Mouse (Mus musculus): ENCODE data around the gene Camk2g. TPM values are rescaled to one million over a fixed set of nuclear protein-coding genes. Genes with fewer than 3 reads are reported as not detected.

The Camk2g gene
- polyA plus RNA-seq, 1 experiment, result 74.2 TPM

DNA sequence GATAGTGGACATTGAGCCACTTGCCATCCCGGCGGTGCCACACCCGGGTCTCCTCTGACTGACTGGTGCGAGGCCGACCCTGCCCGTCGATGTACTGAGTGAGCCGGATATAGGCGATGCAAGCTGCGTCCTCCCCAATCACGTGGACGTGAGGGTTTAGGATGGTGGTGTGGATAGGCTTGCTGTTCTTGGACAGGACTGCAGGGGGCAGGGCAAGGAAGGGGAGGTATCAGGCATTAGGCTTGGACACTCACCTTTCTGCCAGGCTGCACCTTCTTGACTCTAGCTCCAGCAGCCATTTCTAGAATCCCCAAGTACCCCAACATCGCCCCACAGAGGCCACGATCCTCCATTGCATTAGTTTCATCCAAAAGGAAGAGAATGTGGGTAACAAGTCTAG is 56.6 kb downstream of the Camk2g start:
- Histone ChIP-seq H3K4me3 (ENCODE audit: insufficient read depth, poor library complexity, severe bottlenecking) (no peak overlapping the region), H3K27me3 (ENCODE audit: control insufficient read depth, insufficient read depth, insufficient read length) (no peaks in the 10 kb centered on the region), H3K36me3 (ENCODE audit: control insufficient read depth, insufficient read depth) (peaks cover 63% of the 10 kb centered on the region), H3K79me2 (ENCODE audit: control insufficient read depth, insufficient read depth) (peaks cover 14% of the 10 kb centered on the region), H3ac (ENCODE audit: control insufficient read depth, insufficient read length, low read depth) (no peak overlapping the region), H3K79me3 (ENCODE audit: low read depth) (peaks cover 4% of the 10 kb centered on the region)
- TF ChIP-seq MYOD1 (IDR thresholded peaks at IDR 0.05; ENCODE audit: control insufficient read depth, insufficient read length, low read depth) (no peak), MAX (IDR thresholded peaks at IDR 0.05) (no peak), CEBPB (IDR thresholded peaks at IDR 0.05; ENCODE audit: low read depth) (no peak), MYOG (IDR thresholded peaks at IDR 0.05; ENCODE audit: control insufficient read depth, extremely low read depth, insufficient read length) (no peak), CTCF (IDR thresholded peaks at IDR 0.05; ENCODE audit: control insufficient read depth, insufficient read depth, insufficient read length) (peak; percentile 13), USF1 (IDR thresholded peaks at IDR 0.05; ENCODE audit: low read depth) (no peak)

- Histone ChIP-seq H3K36me3 (ENCODE audit: control insufficient read depth, insufficient read depth) (peaks cover 56% of the 10 kb centered on the region), H3K79me2 (ENCODE audit: control insufficient read depth, insufficient read depth) (peaks cover 14% of the 10 kb centered on the region), H3ac (ENCODE audit: control insufficient read depth, insufficient read length, low read depth) (no peak overlapping the region), H3K79me3 (ENCODE audit: low read depth) (peaks cover 4% of the 10 kb centered on the region), H3K27me3 (ENCODE audit: control insufficient read depth, insufficient read depth, insufficient read length) (no peaks in the 10 kb centered on the region), H3K4me3 (ENCODE audit: insufficient read depth, poor library complexity, severe bottlenecking) (no peak overlapping the region)
- no peak for TF ChIP-seq CEBPB (IDR thresholded peaks at IDR 0.05; ENCODE audit: low read depth)
- TF ChIP-seq MYOG (IDR thresholded peaks at IDR 0.05; ENCODE audit: control insufficient read depth, extremely low read depth, insufficient read length), result no peak
- no peak for TF ChIP-seq MYOD1 (IDR thresholded peaks at IDR 0.05; ENCODE audit: control insufficient read depth, insufficient read length, low read depth)
- TF ChIP-seq CTCF (IDR thresholded peaks at IDR 0.05; ENCODE audit: control insufficient read depth, insufficient read depth, insufficient read length), result no peak
- TF ChIP-seq USF1 (IDR thresholded peaks at IDR 0.05; ENCODE audit: low read depth), result no peak
- no peak for TF ChIP-seq FOSL1 (IDR thresholded peaks at IDR 0.05; ENCODE audit: insufficient read depth, low read length, poor library complexity, severe bottlenecking)
- no peak for TF ChIP-seq MAX (IDR thresholded peaks at IDR 0.05)
Observed at GRCm38 (mm10) chr14:20735892-20736390, 57.9 kb downstream of the Camk2g start.

DNA sequence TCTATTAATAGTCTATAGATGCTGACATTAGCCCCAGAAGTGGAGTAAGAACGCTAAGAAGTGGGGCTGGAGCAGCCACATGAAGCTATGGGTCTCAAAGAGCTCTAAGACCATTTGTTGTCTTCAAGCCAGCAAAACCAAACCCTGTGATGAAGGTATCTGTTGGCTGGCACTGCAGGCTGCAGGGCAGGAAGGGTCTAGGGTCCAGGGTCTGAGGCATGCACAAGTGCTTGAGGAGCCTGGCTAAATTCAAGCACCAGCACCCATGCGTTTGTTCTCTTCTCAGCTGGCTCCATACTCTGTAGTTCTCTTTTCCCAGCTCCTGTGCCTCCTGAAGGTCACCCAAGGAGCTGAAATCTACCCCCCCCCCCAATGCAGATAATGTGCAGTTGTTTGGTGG is 58.8 kb downstream of the Camk2g start:
- no peak overlapping the region for H3K4me3 ChIP-seq (ENCODE audit: insufficient read depth, poor library complexity, severe bottlenecking)
- peaks cover 4% of the 10 kb centered on the region for H3K79me3 ChIP-seq (ENCODE audit: low read depth)
- H3ac ChIP-seq (ENCODE audit: control insufficient read depth, insufficient read length, low read depth), result no peak overlapping the region
- no peak for TF ChIP-seq MYOD1 (IDR thresholded peaks at IDR 0.05; ENCODE audit: control insufficient read depth, insufficient read length, low read depth)
- no peak for TF ChIP-seq MYOG (IDR thresholded peaks at IDR 0.05; ENCODE audit: control insufficient read depth, extremely low read depth, insufficient read length)
- no peak for TF ChIP-seq CTCF (IDR thresholded peaks at IDR 0.05; ENCODE audit: control insufficient read depth, insufficient read depth, insufficient read length)
- TF ChIP-seq MAX (IDR thresholded peaks at IDR 0.05), result no peak
- peaks cover 14% of the 10 kb centered on the region for H3K79me2 ChIP-seq (ENCODE audit: control insufficient read depth, insufficient read depth)
- peaks cover 50% of the 10 kb centered on the region for H3K36me3 ChIP-seq (ENCODE audit: control insufficient read depth, insufficient read depth)
- H3K27me3 ChIP-seq (ENCODE audit: control insufficient read depth, insufficient read depth, insufficient read length), result no peaks in the 10 kb centered on the region

DNA sequence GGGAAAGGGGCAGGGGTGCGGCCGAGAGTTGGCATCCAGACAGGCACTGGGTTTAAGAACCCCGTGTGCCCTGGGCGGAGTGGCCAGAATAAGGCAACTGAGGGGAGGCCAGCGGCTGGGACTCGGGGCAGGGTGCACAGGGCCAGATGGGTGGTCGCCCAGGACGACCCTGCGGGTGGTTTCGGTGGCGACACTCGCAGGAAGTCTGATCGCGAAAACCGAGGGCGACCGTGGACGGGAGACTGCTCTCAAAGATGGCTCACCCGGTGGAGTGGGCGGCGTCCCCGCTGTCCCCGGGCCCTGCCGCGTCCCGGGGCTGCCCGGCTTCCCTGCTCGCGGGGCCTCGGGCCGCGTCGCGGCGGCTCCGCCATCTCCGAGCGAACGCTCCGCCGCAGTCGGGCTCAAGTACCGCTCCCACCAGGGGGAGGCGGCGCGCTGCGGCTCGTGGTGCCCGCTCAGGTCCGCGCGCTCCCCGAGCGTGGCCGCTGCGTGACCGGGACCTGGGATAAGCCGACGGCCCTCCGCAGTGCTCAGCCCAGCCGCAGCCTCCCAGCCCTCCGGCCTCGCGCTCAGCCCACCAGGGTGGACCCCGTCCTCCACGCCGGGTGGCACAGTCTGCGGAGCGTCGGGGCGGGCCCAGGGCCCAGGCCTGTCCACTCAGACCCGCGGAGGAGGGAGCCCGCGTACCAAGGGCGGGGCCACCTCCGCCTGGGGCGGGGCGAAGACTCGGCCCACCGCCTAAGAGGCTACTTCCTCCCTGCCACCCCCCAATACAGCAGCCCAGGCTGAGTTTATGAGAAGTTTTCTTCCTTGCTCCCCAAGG is 59.7 kb downstream of the Camk2g start, which contains the start of gene Ndst2:
Gene Ndst2 (minus strand): TSS at position 611 of the 823 bp plus-strand sequence.
- Histone ChIP-seq H3ac (ENCODE audit: control insufficient read depth, insufficient read length, low read depth) (peak within 1 kb of the TSS; percentile 78), H3K27me3 (ENCODE audit: control insufficient read depth, insufficient read depth, insufficient read length) (no peaks in the 10 kb centered on the region), H3K79me2 (ENCODE audit: control insufficient read depth, insufficient read depth) (peaks cover 14% of the 10 kb centered on the region), H3K79me3 (ENCODE audit: low read depth) (peaks cover 4% of the 10 kb centered on the region), H3K4me3 (ENCODE audit: insufficient read depth, poor library complexity, severe bottlenecking) (peak within 1 kb of the TSS; percentile 86), H3K36me3 (ENCODE audit: control insufficient read depth, insufficient read depth) (peaks cover 52% of the 10 kb centered on the region)
- no peak for TF ChIP-seq FOSL1 (IDR thresholded peaks at IDR 0.05; ENCODE audit: insufficient read depth, low read length, poor library complexity, severe bottlenecking)
- peak; percentile 17 for TF ChIP-seq MAX (IDR thresholded peaks at IDR 0.05)
- TF ChIP-seq CTCF (IDR thresholded peaks at IDR 0.05; ENCODE audit: control insufficient read depth, insufficient read depth, insufficient read length), result no peak
- TF ChIP-seq MYOD1 (IDR thresholded peaks at IDR 0.05; ENCODE audit: control insufficient read depth, insufficient read length, low read depth), result no peak

DNA sequence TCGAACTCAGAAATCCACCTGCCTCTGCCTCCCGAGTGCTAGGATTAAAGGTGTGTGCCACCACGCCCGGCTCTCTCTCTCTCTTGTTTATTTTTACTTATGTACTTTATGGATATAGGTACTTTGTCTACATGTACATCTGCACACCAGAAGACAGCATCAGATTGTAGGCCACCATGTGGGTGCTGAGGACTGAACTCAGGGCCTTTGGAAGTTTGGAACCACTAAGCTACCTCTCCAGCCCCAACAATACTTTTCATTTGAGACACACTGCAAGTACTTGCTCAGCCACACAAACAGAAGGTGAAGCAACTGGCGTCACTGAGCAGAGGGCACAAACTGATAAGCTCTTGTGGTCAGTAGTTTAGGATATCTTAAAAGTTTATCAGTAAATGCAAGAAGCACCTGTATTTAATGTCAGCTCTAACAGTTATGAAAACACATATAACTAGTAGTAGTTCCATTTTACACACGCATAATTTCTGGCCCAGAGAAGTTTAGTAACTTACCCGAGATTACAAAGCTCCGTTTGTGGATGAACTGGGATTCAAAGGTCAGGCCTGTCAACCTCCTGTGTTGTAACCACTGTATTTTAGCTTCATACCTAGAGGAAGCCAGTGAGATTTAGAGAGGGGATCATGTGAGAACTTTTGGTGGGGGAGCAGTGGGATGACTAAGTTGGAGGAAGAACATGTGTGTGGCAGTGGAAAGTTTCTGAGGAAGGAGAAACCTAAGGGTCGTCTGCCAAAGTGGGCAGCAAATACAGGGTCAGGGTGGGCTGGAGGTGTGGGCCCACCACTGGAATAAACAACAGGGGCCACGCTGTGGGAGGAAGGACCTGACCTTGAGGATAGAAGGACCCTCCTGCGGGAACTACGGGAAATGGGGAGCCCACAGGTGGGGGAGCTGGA is 60.6 kb downstream of the Camk2g start:
- Histone ChIP-seq H3K27me3 (ENCODE audit: control insufficient read depth, insufficient read depth, insufficient read length) (no peaks in the 10 kb centered on the region), H3K79me3 (ENCODE audit: low read depth) (peaks cover 4% of the 10 kb centered on the region), H3K36me3 (ENCODE audit: control insufficient read depth, insufficient read depth) (peaks cover 52% of the 10 kb centered on the region), H3ac (ENCODE audit: control insufficient read depth, insufficient read length, low read depth) (peak overlapping the region; percentile 78), H3K79me2 (ENCODE audit: control insufficient read depth, insufficient read depth) (peaks cover 14% of the 10 kb centered on the region), H3K4me3 (ENCODE audit: insufficient read depth, poor library complexity, severe bottlenecking) (peak overlapping the region; percentile 86)
- no peak for TF ChIP-seq MAX (IDR thresholded peaks at IDR 0.05)
- no peak for TF ChIP-seq FOSL1 (IDR thresholded peaks at IDR 0.05; ENCODE audit: insufficient read depth, low read length, poor library complexity, severe bottlenecking)
- TF ChIP-seq MYOD1 (IDR thresholded peaks at IDR 0.05; ENCODE audit: control insufficient read depth, insufficient read length, low read depth), result no peak
- no peak for TF ChIP-seq MYOG (IDR thresholded peaks at IDR 0.05; ENCODE audit: control insufficient read depth, extremely low read depth, insufficient read length)
- no peak for TF ChIP-seq CTCF (IDR thresholded peaks at IDR 0.05; ENCODE audit: control insufficient read depth, insufficient read depth, insufficient read length)
- TF ChIP-seq CEBPB (IDR thresholded peaks at IDR 0.05; ENCODE audit: low read depth), result no peak
- TF ChIP-seq USF1 (IDR thresholded peaks at IDR 0.05; ENCODE audit: low read depth), result no peak
